Mouse (Mus musculus): ENCODE results near the gene BC048562.

BC048562 gene

GRCm38 (mm10) chr9:108450292-108451169 is 14.2 kb downstream of the BC048562 start:
- DNase-seq (ENCODE audit: low read depth): no peak

- no peak for DNase-seq (ENCODE audit: low read depth)
Measured at GRCm38 (mm10) chr9:108451170-108451493, 14.8 kb downstream of the BC048562 start.

- DNase-seq (ENCODE audit: low read depth): no peak
Measured at GRCm38 (mm10) chr9:108451519-108452160, 15.4 kb downstream of the BC048562 start.

GRCm38 (mm10) chr9:108452291-108452906 is 16.1 kb downstream of the BC048562 start:
- peak; percentile 89 for DNase-seq (ENCODE audit: low read depth)

DNA sequence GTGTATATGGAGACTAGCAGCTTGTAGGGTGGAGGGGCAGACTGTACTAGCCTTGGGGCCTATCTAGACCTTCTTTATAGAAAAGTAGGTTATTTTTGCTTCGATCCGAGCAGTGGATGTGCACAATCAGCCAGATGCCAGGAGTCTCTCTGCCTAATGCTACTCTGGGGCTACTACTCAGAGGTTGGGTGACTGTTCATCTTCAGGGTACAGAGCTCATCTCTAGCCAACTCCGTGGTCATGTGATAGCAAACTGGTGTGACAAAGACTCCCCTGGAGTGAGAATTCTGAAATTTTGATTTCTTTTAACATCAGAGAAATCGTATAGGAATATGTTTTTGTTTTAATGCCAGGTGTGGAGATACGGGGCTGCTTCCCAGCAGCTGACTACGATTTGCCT is 16.6 kb downstream of the BC048562 start:
- DNase-seq (ENCODE audit: low read depth): no peak

GRCm38 (mm10) chr9:108453458-108453857 is 17.2 kb downstream of the BC048562 start:
- no peak for DNase-seq (ENCODE audit: low read depth)

DNA sequence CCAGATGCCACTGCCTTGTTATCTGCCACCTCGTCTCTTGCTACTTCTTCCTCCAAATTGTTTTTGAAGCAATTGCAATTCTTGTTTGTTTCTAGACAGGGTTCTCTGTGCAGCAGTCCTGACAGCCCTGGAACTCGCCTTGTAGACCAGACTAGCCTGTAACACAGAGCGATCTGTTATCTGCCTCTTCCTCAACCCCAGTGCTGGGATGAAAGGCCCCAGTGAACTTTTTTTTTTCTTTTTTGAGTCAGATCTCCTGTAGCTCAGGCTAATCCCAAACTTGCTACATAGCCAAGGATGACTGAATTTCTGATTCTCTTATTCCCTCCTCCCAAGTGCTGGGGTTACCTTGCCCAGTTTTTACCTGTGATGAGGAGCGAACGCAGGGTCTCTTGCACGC is 18.1 kb downstream of the BC048562 start:
- no peak for DNase-seq (ENCODE audit: low read depth)

- no peak for DNase-seq (ENCODE audit: low read depth)
Measured at GRCm38 (mm10) chr9:108455747-108456571, 19.7 kb downstream of the BC048562 start.

- DNase-seq (ENCODE audit: low read depth): no peak
Measured at GRCm38 (mm10) chr9:108456953-108457352, 20.7 kb downstream of the BC048562 start.

GRCm38 (mm10) chr9:108459939-108460318 is 23.6 kb downstream of the BC048562 start:
- DNase-seq (ENCODE audit: low read depth): no peak

GRCm38 (mm10) chr9:108460319-108461178 is 24.3 kb downstream of the BC048562 start, which contains the start of gene Ccdc71:
Ccdc71 (plus strand) TSS chr9:108460527.
- DNase-seq (ENCODE audit: low read depth): peak; percentile 76

GRCm38 (mm10) chr9:108461181-108461631 is 24.9 kb downstream of the BC048562 start, which contains the start of gene Klhdc8b:
Klhdc8b (minus strand) TSS chr9:108461581.
- no peak for DNase-seq (ENCODE audit: low read depth)

- no peak for DNase-seq (ENCODE audit: low read depth)
Measured at GRCm38 (mm10) chr9:108461675-108462074, 25.4 kb downstream of the BC048562 start.

DNA sequence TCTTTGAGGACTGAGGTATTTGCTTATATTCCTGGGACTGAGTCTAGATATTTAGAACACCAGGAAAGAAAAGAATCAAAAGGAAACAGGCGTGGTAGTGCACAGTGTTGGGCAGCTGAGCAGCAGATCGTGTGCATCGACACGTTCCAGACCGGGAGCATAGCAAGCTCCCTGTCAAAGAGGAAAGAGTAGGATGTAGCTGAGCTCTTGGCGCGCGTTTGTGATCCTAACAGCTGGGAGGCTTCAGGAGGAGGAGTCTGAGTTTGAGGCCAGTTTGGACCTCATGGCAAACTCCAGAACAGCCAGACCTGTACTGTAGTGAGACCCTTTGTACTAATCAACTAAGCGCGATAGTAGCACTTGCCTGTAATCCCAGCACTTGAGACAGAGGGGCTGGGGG is 25.9 kb downstream of the BC048562 start:
- DNase-seq (ENCODE audit: low read depth): no peak

GRCm38 (mm10) chr9:108463713-108464112 is 27.4 kb downstream of the BC048562 start:
- no peak for DNase-seq (ENCODE audit: low read depth)

DNA sequence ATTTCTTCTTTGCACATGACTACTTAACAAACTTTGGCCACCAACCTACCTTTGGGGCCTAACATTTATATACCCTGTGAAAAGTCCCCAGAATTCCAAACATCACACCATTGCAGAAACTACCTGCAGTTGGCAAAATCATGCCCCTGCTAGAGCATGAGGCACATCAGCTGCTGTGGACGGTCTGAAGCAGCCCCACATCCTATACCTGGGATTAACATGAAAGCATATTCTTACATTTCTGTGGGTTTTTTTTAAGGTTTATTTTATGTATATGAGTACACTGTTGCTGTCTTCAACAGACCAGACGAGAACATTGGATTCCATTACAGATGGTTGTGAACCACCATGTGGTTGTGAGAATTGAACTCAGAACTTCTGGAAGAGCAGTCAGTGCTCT is 29.9 kb downstream of the BC048562 start:
- DNase-seq (ENCODE audit: low read depth): no peak

DNA sequence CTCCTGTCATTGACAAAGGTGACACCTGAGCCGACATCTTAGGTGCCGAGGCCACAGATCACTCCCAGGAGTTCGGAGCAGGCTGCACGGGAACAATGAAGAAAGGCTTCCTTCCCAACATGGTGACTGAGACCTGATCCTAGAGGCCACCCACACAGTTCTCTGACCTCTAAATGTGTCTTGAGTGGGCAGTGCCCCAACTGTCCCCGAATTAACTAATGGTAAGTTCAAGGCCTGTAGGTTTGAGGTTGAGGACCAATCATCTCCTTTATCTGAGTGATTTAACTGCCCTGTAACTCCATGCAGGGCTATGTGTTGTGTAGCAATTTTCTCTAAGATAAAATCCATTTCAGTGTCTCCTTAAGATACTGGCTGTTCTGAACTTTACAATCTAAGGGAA is 33.1 kb downstream of the BC048562 start:
- no peak for DNase-seq (ENCODE audit: low read depth)

DNA sequence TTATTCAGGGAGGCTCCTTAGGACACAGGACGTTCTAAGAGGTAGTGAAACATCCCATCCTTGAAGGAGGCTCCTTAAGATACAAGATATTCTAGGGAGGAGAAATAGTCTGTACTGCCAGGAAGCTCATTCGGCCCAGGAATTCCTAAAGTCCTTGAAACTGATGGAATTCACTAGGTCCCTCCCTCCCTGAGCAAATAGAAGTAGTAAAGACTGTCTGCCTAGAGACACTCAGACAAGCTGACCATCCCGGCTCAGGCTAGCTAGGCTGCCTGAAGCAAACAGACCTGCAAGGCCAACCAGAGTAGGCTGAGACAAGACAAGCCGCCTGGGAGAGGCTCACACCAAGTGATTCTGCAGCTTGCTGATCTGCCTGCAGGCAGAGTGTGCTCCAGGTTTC is 33.6 kb downstream of the BC048562 start:
- no peak for DNase-seq (ENCODE audit: low read depth)

GRCm38 (mm10) chr9:108474528-108474927 is 38.2 kb downstream of the BC048562 start:
- no peak for DNase-seq (ENCODE audit: low read depth)

DNA sequence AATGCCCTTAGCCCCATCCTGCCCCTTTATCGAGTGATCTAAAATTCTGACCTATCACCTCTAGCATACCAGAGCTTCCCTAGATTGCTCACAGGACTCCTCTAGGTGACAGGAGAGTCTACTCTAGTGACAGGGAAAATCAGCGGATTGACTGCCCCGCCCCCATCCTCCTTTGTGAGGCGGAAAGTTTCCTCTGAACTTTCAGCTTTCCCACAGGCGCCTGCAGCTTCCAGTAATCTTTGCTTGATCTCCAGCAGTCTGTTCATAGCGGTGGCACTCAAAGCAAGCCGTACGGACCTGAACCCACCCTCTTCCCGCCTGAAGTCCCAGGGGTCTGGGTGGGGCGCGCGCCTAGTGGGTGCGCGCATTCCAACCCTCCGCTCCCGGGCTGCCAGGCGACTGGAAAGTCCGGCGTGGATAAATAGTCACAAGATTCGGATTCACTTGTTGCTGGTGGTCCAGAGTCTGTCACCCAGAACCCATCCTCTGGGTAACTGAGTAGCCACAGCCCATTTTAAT is 42.4 kb downstream of the BC048562 start:
- DNase-seq (ENCODE audit: low read depth): no peak

DNA sequence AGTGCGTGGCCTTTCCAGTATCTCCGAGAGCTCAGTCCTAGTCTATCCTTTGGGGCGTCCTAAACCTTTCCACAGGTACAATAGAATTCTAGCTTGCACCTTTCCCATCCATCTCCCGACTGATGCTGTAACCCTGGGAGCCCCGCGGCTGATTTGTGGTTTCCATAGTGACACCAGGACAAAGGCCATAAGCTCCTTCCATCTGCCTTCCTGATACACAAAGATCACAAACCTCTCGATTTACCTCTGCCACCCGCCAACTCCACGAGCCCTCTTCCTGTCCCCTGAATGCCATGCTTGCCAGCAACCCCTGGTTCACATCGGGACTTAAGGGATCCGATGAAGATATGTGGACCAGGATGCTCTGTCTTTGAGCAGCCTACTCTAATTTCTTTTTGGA is 43.0 kb downstream of the BC048562 start:
- no peak for DNase-seq (ENCODE audit: low read depth)

Data from c-Kit-positive CD71-positive TER-119-negative erythroid progenitor cells, embryonic 14.5 days (primary cell).